Mouse (Mus musculus) thymus, adult 2 months (tissue): ENCODE data around the gene Serpinb6c.

ENCODE experiments used
- CTCF ChIP-seq: fragments of 200-500 bp; IDR thresholded peaks from 2 replicates; pipeline ENCODE4 v1.5.1; 2012; ENCODE audit warnings: mild to moderate bottlenecking, control low read depth, low read length, moderate library complexity, borderline replicate concordance; ENCODE audit not compliant: control insufficient read depth, poor library complexity, insufficient read depth; ENCODE audit errors: extremely low read depth
- POLR2A ChIP-seq: fragments of 200-500 bp; IDR thresholded peaks from 2 replicates; pipeline ENCODE4 v1.6.1; 2012; ENCODE audit warnings: mild to moderate bottlenecking, low read length, control low read depth, moderate library complexity; ENCODE audit not compliant: control insufficient read depth, poor library complexity, insufficient read depth; ENCODE audit errors: extremely low read depth

GRCm38 (mm10) chr13:33830751-33831150 lies 74.8 kb downstream of the Serpinb6c start:
- no peak for TF ChIP-seq POLR2A
- TF ChIP-seq CTCF = no peak
